Mouse (Mus musculus) kidney, adult 8-10 months (tissue): ENCODE measurements around the gene Gm42417.
A peak's percentile ranks its signal among the peaks of the same experiment; 100 is the strongest.

Experiments used
- DNase-seq, 2 experiments: peaks; one replicate each; pipeline ENCODE4 v3.0.0; 2022

Gene Gm42417

DNA sequence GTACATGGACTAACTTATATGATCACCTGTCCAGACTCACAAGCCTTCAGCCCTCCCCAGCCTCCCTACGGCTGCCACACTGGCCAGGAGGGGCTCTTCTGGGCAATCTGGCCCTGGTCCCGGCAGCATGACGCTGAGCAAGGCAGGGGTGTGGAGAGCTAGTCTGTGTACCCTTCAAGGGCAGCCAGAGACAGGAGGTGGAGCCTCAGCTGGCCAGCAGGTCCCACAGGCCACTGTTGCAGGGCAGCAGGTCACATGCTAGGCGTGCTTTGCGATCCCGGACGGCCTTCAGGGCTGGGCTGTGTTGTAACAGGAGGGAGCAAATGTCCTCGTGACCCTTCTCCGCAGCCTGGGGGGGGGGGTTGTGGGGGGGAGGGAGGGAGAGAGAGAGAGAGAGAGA, at the start of gene Gm42417:
Gene Gm42417 (minus strand): TSS at position 244 of the 400 bp plus-strand sequence.
- peak; percentile 88 to 97 for DNase-seq

DNA sequence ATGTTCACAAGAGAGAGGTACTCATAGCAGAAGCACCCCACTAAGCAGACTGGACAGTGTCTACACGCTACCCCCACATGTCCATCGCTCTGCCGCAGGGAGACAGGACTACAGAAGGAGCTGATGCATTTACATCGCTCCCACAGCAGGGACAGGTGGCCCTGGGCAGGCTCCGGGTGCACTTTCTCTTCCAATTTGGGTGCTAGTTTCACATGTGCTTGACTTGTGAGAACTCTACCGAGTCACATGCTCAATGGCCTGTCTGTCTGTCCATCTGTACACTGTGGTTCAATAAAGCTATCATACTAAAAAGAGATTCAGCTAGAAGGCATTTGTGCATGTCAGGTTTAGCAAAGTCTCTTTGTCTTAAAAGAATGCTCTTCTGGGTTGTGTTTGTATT, 48.6 kb upstream of the Gm42417 start:
- no peak for DNase-seq

DNA sequence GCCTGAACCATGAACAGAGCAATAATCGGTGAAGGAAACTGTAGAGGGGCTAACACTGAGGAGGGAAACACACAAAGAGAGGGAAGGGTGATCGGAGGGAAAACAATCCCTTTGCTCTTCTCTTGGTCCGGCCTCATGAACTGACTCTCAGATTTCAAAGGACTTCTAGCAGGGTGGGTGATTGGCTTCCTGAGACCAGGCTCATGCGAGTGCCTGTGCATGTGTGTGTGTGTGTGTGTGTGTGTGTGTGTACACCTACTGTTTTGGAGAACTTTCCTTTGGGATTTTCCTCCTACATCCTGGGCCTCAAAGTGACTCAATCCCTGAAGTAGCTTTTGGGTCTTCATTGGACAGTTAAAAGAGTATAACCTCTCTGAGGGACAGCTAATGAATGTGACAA, 47.1 kb upstream of the Gm42417 start:
- no peak for DNase-seq

GRCm38 (mm10) chr1:36583408-36584116, 44.3 kb upstream of the Gm42417 start:
- DNase-seq: no peak

DNA sequence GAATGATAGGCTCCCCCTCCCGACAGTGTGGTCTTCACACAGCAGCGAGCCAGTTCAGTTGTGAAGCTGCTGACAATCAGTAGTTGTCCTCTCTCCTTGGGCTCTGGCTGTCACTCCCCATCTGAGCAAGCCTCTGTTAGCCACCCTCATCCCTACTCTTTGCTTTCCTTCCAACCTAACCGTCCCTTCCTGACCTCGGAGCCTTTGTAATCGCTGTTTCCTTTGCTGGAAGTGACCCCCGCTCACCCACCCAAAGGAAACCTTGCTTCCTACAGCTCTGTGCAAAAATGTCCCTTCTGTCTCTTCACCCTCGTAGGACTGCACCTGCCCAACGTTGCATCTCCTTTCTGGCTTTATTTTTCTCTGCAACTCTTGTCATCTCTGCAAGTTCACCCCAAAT, 43.0 kb upstream of the Gm42417 start:
- no peak for DNase-seq

DNA sequence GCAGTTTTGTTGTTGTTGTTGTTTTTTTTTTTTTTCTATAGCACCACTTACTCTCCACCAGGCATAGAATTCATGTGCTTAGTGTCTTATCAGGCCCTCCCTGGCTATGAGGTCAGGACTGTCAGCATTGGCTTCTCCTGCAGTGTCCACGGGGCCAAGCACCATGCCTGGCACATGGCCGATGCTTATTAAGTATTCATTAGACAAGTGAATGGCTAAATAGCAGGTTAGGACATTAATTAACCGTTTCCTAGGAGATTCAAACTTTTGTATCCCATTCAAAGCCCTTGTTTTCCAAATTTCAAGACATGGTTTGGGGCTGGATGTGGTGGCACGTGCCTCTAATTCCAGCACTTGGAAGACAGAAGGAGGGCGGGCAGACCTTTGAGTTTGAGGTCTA, 42.0 kb upstream of the Gm42417 start:
- no peak for DNase-seq

DNA sequence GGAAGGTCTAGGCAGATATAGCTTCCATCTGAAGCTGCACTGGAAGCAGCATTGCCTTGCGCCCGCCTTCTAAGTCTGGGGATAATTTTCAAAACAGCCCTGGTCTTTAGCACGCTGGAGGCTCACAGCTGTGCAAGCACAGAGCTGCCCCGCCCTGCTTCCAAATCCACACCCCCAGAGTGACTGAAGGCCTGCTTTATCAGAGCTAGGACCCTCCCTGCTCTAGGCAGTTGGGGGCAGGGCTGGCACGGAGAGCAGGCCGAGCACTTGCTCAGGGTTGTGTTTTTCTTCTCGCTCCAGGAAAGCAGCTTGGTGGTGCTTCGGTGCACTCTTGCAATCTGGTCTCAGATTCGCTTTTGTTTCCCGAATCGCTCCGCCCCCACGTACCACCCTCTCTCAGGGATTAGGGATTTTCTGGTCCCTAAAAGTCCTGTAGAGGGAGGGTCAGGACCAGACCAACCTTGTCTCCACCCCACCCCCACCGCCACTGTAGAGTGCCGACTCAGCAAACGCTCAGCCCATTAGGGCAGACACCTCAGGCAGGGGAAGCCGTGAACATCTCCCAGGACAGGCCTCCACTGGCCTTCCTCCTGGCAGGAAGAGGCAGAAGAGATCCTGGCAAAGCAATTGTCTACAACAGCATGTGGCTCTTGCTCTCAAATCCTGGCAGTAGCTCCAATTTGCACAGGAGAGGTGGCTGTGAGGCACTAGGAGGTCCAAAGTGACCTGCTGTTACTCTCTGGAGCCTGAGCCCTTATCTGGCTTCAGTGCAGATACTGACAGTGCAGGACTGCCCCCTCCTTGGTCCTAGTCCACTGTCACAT, 41.4 kb upstream of the Gm42417 start:
- no peak for DNase-seq

GRCm38 (mm10) chr1:36579974-36580383, 40.8 kb upstream of the Gm42417 start:
- no peak for DNase-seq

- no peak for DNase-seq
These were observed 37.9 kb upstream of the Gm42417 start for GRCm38 (mm10) chr1:36576991-36577675.

DNA sequence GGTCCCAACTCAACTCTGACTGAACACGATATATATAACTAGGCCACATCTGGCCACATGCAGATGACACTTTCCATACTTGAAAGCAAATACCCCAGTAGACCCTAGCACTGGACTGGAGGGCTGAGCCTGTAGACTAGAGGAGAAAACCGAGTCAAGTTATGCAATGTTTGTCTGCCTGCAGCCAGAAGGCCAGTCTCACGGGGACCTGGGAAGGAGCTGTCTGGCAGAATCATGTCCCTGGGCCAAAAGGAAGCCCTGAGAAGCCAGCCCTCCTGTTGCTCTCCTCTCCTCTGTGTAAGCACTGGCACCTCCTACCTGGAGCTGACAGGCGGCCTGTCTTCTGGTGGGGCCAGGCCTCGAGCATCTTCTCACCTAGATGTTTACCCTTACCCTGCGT, 36.1 kb upstream of the Gm42417 start:
- no peak for DNase-seq

DNA sequence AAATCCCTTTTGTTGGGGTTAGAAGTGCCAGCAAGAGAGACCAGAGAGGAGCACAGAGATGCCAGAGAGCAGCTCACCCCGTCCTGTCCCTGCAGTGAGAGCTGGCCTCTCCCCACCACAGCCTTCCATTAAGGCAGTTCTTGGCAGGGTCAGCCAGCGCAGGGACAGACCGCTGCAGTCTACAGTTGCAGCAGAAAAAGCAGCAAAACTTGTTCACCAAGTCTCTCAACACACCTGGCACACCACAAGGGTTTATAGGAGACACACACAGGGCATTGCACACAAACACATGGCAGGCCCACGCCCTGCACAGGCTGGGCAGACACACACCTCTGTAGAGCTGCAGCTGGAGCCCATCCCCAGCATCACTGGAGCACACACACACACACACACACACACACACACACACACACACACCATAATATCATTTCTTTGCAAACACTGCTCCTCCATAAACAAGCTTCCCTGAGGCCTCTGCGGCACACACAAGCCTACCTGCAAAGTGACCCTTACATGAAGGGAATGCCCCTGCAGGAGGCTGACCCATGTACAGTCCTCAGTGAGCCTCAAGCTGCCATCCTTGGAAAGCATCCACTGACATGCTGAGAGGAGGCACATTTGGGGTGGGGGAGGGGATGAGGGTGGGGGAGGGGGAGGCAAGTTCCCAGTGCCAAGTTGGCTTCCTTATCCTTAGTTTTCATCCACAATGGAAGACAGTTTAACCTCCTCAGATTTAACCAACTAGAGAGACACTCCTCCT, 35.1 kb upstream of the Gm42417 start:
- no peak for DNase-seq

GRCm38 (mm10) chr1:36573524-36573923, 34.3 kb upstream of the Gm42417 start:
- DNase-seq: no peak

DNA sequence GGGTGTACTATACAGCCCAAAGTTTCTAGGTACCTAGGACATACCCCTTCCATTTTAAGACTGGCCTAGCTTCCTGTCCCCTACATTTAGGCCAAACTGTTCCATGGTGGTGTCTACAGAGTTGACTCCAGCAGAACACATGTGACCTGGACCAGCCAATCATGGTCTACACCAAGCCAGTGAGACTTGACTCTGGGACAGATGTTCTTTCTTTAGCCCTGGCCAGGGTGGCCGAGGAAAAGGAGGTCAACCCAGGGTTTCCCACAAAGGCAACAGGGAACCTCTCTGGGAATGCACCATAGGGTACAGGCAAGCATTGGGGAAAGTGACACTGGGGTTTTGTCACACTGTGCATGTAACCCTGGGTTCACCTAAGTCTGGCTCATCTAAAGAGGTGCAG, 33.5 kb upstream of the Gm42417 start:
- no peak for DNase-seq

DNA sequence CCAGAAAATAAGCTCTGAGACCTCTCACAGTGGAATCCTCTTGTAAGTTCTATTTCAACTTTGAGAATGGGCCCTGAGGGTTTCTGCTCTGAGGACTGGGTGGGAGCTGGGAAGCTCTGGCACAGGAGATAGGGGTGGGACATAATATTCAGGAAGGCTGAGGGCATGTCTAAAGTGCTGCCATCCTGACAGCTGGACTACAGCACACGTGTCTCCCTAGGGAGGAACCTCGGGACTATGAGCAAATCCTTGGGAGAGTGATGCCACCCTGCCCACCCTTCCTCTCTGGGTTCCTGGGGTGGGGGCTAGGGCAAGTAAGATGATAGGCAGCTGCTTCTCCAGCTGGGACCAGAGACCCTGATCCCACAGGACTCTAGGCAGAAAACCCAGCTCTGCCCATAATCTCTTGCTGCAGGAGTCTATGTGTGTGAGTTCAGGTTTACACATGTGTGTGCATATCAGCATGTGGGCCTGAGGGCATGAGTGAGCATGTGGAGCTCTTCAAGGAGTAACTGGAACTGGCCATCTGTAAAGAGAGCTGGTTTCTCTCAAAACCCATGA, 33.0 kb upstream of the Gm42417 start:
- DNase-seq: no peak

GRCm38 (mm10) chr1:36571627-36572026, 32.4 kb upstream of the Gm42417 start:
- DNase-seq: peak; percentile 76 to 78

- no peak for DNase-seq
These were observed 31.1 kb upstream of the Gm42417 start for GRCm38 (mm10) chr1:36570320-36570719.

DNA sequence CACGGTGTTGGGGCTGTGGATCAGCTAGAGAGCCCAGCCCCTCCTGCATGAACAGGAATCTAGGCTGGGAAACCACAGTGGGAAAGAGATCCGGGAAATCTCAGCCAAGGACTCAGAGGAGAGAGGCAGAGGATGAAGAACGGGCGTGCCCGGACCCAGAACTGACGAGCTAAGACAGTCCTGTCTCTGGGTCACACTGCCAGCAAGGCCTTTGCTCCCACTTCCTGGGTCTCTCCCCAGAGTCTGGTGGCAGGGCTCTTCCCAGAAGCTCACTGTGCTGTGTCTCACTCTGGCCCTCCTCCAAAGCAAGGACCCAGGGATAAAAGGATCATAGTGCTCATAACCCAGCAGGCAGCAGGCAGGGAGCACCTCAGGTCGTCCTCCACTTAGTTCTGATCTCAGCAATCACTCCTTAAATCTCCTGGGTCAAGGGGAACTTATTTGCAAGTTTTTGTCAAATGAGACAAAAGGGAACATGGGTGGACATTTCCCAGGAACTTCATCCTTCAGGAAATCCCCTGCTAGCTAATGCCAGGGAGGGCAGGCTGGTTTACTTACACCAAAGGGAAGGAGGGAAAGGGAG, 30.6 kb upstream of the Gm42417 start:
- no peak for DNase-seq

- no peak for DNase-seq
These were observed 29.5 kb upstream of the Gm42417 start for GRCm38 (mm10) chr1:36568776-36569175.

- no peak for DNase-seq
These were observed 28.8 kb upstream of the Gm42417 start for GRCm38 (mm10) chr1:36567818-36568603.

GRCm38 (mm10) chr1:36566425-36566824, 27.2 kb upstream of the Gm42417 start:
- no peak for DNase-seq

DNA sequence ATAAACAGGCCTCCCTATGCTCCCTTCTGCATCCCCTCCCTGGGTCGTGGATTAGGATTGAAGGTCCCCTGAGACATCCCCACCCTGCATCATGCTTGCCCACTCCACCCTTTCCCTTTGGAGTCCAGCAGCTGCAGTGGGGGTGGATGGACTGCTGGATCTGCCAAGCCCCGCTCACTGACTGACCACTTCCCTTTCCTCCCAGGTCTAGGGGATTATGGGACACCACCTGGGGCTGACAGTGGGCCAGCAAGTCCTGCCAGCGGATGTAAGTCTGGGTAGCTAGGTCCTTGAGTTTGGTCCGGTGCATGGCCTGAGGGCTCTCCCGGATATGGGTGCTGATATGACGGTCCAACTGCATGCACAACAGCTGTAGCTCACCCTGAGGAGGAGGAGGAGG, 24.9 kb upstream of the Gm42417 start:
- no peak for DNase-seq
